Mouse (Mus musculus) skeletal muscle tissue, adult 2 months (tissue): ENCODE data around the gene Olfr417.
"Not testable (repeated sequence)": the region's sequence is repeated elsewhere in the genome, so short reads cannot be mapped to it uniquely, and the experiment has no call there.

Source experiments
- DNase-seq: peaks from one replicate; pipeline ENCODE4 v3.0.0-alpha.2; 2012; ENCODE audit warnings: low read depth, low spot score

Olfr417 gene

DNA sequence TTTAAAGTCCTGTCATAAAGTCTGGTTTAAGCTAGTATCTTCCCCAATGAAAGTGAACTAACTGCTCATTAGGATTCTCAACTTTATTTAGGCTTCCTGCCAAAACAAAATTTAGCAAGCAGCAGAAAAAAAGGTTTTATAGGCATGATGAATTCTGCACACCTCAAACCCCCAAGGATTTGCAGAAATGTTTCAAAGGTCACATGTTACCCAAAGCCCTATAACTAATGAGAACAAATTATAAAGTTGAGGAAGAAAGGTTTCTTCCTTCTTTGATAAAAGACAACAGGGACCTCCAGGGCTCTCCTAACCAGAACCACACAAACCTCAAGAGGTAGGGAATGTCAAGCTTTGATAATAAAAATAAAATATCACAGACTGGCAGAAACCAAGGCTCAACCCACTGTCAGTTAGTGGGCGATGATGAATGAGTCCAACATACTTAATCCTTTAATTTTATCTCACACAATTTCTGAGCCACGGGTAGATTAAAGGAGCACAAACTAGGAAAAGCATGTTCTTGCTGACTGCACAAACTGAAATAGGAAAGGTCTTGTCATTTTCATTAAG, at the start of gene Olfr417:
Olfr417 (plus strand) TSS at position 241 of the 570 bp plus-strand sequence.
- no peak for DNase-seq

DNA sequence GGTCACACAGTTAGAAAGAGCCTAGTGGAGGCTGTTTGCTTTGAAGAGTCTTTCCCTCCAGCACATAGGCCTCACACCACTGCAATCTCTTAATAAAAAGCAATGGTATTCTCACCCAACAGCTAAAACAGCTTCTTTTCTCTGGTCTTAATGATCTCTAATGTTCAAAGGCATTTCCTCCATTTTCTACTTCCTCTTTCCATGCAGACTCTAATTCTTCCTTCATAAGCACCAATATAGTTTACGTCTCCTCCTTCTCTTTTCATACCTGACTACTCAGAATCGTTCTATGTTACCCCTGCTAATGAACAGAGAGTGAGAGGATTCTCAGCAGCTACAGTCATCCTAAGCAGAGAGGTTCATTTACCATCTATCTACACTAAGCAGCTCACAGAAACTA, 47.6 kb upstream of the Olfr417 start:
- DNase-seq, result no peak

DNA sequence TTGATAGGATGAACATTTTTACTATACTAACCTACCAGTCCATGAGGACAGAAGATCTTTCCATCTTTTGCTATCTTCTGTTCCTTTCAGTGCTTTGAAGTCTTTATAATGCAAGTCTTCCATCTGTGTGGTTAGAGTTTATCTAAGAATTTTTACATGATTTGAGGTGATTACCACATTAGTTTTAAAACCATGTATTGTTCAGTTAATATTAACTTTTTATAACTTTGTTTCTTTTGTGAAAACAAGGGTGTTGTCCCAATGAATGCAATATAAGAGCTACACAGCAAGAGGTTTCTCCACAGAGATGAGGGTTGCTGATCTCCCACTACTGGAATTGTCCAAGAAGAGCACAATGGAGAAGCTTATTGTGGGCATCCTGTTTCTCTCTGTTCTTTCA, 34.7 kb upstream of the Olfr417 start, which contains the start of gene Mptx1:
Mptx1 (plus strand) TSS at position 301 of the 400 bp plus-strand sequence.
- DNase-seq, result no peak

DNA sequence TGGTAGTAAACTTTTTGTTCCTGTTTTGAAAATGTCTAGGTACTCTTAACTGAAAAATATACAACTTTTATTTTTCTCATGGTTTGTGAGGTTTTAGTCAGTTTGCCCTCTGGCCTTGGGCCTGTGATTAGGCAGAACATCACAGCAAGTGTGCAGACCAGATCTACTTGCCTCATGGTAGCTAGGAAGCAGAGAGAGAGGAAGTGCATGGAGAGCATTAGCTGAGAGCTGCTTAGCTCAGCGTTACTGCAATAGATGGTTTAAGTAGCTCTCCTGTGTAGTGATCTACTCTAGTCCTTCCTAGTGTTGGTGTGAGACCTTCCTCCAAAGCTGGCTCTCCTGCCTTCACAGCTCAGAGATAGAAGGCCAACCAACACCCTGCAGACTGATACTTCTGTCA, 11.3 kb upstream of the Olfr417 start:
- DNase-seq, result not testable (repeated sequence)

DNA sequence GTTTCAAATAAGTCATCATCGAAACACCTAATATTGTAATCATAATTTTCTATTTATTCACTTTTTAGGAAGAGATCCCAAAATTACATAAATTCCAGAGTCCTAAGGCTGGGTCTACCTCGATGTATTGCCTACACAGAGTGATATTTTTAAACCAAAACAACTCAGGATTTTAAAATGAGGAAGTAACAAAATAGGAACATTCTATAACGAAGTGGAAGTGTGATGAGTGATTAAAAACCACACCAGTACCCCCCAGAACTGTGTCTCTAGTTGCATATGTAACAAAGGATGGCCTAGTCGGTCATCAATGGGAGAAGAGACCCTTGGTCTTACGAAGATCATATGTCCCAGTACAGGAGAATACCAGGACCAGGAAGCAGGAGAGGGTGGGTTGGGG, 10.3 kb upstream of the Olfr417 start:
- no peak for DNase-seq

DNA sequence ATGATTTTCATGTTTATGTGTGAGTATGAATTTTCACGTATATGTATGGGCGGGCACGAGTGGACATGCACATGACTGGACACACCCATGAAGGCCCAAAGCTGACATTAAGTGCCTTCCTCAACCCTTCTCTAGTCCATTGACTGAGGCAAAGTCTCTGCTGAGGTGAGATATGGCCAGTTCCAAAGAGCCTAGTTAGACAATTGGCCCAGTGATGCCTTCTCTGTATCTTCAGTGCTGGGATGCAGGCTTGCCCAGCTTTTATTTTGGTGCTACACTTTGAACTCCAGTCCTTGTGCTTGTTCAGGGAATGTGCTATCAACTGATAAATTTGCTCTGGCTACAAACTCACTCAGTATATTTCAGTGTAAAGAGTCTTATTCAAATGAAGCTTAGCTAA, 8.9 kb downstream of the Olfr417 start:
- DNase-seq, result no peak

DNA sequence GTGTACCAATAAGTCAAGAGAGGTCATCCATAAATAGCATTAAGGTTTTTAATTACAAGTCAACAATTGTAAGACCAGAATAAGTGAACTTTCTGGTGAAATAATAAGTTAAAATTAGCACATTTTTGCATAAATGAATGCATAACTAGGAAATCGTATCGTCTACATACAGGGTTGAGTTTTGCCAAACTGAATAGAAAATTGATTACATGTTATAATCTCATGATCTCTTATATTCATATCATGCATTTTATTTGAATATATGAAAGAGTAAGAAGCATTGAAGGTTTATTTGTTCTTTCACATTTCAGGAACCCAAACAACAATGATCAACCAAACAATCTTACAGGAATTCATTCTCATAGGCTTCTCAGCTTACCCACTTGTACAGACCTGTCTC, 25.8 kb downstream of the Olfr417 start, which contains the start of gene Olfr248:
Olfr248 (plus strand) TSS at position 301 of the 400 bp plus-strand sequence.
- no peak for DNase-seq

DNA sequence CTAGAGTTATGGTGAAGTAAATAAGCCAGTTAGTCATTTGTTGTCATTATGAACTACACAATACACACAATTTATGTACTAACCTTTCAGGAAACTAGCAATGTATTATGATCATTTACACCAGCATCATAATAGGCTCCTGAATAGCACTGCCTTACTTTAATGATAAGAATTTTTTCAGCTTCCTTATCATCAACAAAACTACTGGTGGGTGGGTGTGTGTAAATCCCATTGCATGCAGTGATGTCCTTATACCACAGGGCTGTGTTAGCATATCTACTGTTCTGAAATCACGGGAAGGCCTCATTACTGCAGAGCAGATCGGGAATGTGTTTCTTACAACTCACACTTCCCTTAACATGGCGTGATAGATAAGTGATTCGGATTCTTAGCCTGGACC, 58.0 kb downstream of the Olfr417 start:
- no peak for DNase-seq

DNA sequence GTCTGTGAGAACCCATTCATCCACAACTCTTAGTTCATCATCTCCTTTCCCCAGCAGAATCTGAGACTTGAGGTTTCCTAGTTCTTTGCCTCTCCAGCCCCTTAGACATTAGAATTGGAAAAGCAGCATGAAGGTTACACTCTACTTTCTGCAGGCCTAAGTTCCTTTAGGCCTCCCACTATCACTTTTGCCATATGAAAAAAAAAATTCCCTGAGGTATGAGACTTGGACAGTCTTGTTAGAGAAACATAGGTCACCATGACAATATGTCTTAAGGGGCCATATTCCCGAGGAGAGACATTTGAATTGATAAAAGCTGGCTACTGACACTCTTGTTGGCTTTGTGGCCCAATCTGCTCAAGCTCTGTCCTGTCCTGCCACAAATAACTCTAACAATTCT, 58.8 kb downstream of the Olfr417 start, which contains the start of gene Olfr414:
Olfr414 (plus strand) TSS at position 301 of the 400 bp plus-strand sequence.
- no peak for DNase-seq
